Mouse (Mus musculus) neural tube, embryonic 13.5 days (tissue): ENCODE results near the gene Rtn4. TPM values are rescaled to one million over a fixed set of nuclear protein-coding genes. Genes with fewer than 3 reads are reported as not detected.
A peak's percentile ranks its signal among the peaks of the same experiment; 100 is the strongest.

Experiments
- ATAC-seq: fragments of 200-750 bp; cut with Nextera tagmentation; 2 replicates; pipeline ENCODE4 v1.8.0; 2017; ENCODE audit warnings: low read depth, mild to moderate bottlenecking, moderate TSS enrichment, moderate library complexity
- H3K27ac ChIP-seq: fragments of 300-500 bp; sonication (generic); replicated peaks from 2 replicates; pipeline ENCODE4 v1.5.1; 2015; ENCODE audit warnings: moderate library complexity, mild to moderate bottlenecking, inconsistent platforms
- H3K27me3 ChIP-seq: fragments of 300-500 bp; sonication (generic); 2 replicates; pipeline ENCODE4 v1.6.1; 2015; ENCODE audit warnings: mild to moderate bottlenecking, inconsistent platforms
- H3K36me3 ChIP-seq: fragments of 300-500 bp; sonication (generic); 2 replicates; pipeline ENCODE4 v1.6.1; 2015; ENCODE audit warnings: mild to moderate bottlenecking, inconsistent platforms
- H3K4me1 ChIP-seq: fragments of 300-500 bp; sonication (generic); replicated peaks from 2 replicates; pipeline ENCODE4 v1.6.1; 2015; ENCODE audit warnings: inconsistent platforms
- H3K4me2 ChIP-seq: fragments of 300-500 bp; sonication (generic); 2 replicates; pipeline ENCODE4 v1.6.1; 2015; ENCODE audit warnings: inconsistent platforms, mild to moderate bottlenecking, moderate library complexity
- H3K4me3 ChIP-seq: fragments of 300-500 bp; sonication (generic); 2 replicates; pipeline ENCODE4 v1.5.1; 2015; ENCODE audit warnings: mild to moderate bottlenecking, inconsistent platforms
- H3K9ac ChIP-seq: fragments of 300-500 bp; sonication (generic); 2 replicates; pipeline ENCODE4 v1.6.1; 2015; ENCODE audit warnings: moderate library complexity, mild to moderate bottlenecking, inconsistent platforms
- H3K9me3 ChIP-seq: fragments of 300-500 bp; sonication (generic); 2 replicates; pipeline ENCODE4 v1.6.1; 2016; ENCODE audit warnings: inconsistent platforms
- WGBS: fragments of 180-500 bp; shearing (Covaris S2); methylation state at CpG from one replicate; pipeline ENCODE4 v1.1.7; 2015; 5-methylcytosine and 5-hydroxymethylcytosine counted together
- polyA plus RNA-seq: library from polyadenylated mRNA; unstranded; fragments of >200 nt; fragmentation: Nextera tagmentation; extraction: Ambion mirVana; gene quantifications from 2 replicates; pipeline ENCODE4 v1.2.1, GENCODE M21; 2015

Rtn4 gene
- polyA plus RNA-seq, 1 experiment from 2014 or later: 115 TPM

GRCm38 (mm10) chr11:29715499-29715898, 22.8 kb downstream of the Rtn4 start:
- H3K9me3 ChIP-seq: no peaks in the 10 kb centered on the region
- H3K4me1 ChIP-seq: 0 out of 2 replicates have a peak, but pooled peaks cover 5% of the 10 kb centered on the region
- H3K27ac ChIP-seq: no peak overlapping the region
- peaks cover 24% of the 10 kb centered on the region for H3K36me3 ChIP-seq
- no peak for ATAC-seq
- no peak overlapping the region for H3K4me3 ChIP-seq
- WGBS: 88% methylated on average over 3 of the region's 3 CpGs
- no peaks in the 10 kb centered on the region for H3K27me3 ChIP-seq
- H3K4me2 ChIP-seq: no peak overlapping the region
- no peak overlapping the region for H3K9ac ChIP-seq

GRCm38 (mm10) chr11:29718541-29718940, 25.8 kb downstream of the Rtn4 start:
- H3K4me1 ChIP-seq: peaks cover 7% of the 10 kb centered on the region; the same call in 1 of the 2 replicates
- H3K36me3 ChIP-seq: peaks cover 5% of the 10 kb centered on the region
- H3K9me3 ChIP-seq: no peaks in the 10 kb centered on the region
- no peaks in the 10 kb centered on the region for H3K27me3 ChIP-seq
- no peak overlapping the region for H3K9ac ChIP-seq
- no peak overlapping the region for H3K4me3 ChIP-seq
- no peak overlapping the region for H3K27ac ChIP-seq
- 65% methylated on average over 6 of the region's 6 CpGs for WGBS
- ATAC-seq: no peak
- no peak overlapping the region for H3K4me2 ChIP-seq

GRCm38 (mm10) chr11:29719597-29719996, 26.9 kb downstream of the Rtn4 start:
- Histone ChIP-seq H3K4me3 (no peak overlapping the region), H3K36me3 (no peaks in the 10 kb centered on the region), H3K4me1 (peaks cover 7% of the 10 kb centered on the region; the same call in 1 of the 2 replicates), H3K9ac (no peak overlapping the region), H3K9me3 (no peaks in the 10 kb centered on the region), H3K4me2 (no peak overlapping the region), H3K27me3 (no peaks in the 10 kb centered on the region), H3K27ac (no peak overlapping the region)
- ATAC-seq: no peak
- WGBS: 82% methylated on average over 1 of the region's 1 CpGs

GRCm38 (mm10) chr11:29724213-29724612, 31.5 kb downstream of the Rtn4 start:
- H3K4me3 ChIP-seq: no peak overlapping the region
- H3K9ac ChIP-seq: no peak overlapping the region
- H3K4me1 ChIP-seq: peaks cover 3% of the 10 kb centered on the region; the same call in 1 of the 2 replicates
- ATAC-seq: no peak
- no peak overlapping the region for H3K4me2 ChIP-seq
- H3K36me3 ChIP-seq: no peaks in the 10 kb centered on the region
- WGBS: 95% methylated on average over 2 of the region's 2 CpGs
- H3K9me3 ChIP-seq: no peaks in the 10 kb centered on the region
- no peaks in the 10 kb centered on the region for H3K27me3 ChIP-seq
- no peak overlapping the region for H3K27ac ChIP-seq

- no peak overlapping the region for H3K27ac ChIP-seq
- H3K36me3 ChIP-seq: no peaks in the 10 kb centered on the region
- no peak overlapping the region for H3K4me2 ChIP-seq
- H3K4me3 ChIP-seq: no peak overlapping the region
- no peak overlapping the region for H3K9ac ChIP-seq
- no peaks in the 10 kb centered on the region for H3K9me3 ChIP-seq
- H3K27me3 ChIP-seq: no peaks in the 10 kb centered on the region
- ATAC-seq: no peak
- peaks cover 3% of the 10 kb centered on the region; the same call in 1 of the 2 replicates for H3K4me1 ChIP-seq
Observed at GRCm38 (mm10) chr11:29725167-29725566, 32.4 kb downstream of the Rtn4 start.

GRCm38 (mm10) chr11:29725610-29726009, 32.9 kb downstream of the Rtn4 start:
- Histone ChIP-seq H3K36me3 (no peaks in the 10 kb centered on the region), H3K27ac (no peak overlapping the region), H3K27me3 (no peaks in the 10 kb centered on the region), H3K9ac (no peak overlapping the region), H3K4me2 (no peak overlapping the region), H3K4me3 (no peak overlapping the region), H3K4me1 (peaks cover 3% of the 10 kb centered on the region; the same call in 1 of the 2 replicates), H3K9me3 (no peaks in the 10 kb centered on the region)
- ATAC-seq: no peak
- WGBS: 74% methylated on average over 1 of the region's 1 CpGs

GRCm38 (mm10) chr11:29727901-29728300, 35.2 kb downstream of the Rtn4 start:
- no peak overlapping the region for H3K4me3 ChIP-seq

GRCm38 (mm10) chr11:29739752-29740151, 47.0 kb downstream of the Rtn4 start:
- ATAC-seq: no peak
- no peak overlapping the region for H3K4me2 ChIP-seq
- no peaks in the 10 kb centered on the region for H3K4me1 ChIP-seq
- no peak overlapping the region for H3K4me3 ChIP-seq
- H3K27ac ChIP-seq: no peak overlapping the region
- 98% methylated on average over 2 of the region's 2 CpGs for WGBS
- peaks cover 47% of the 10 kb centered on the region for H3K36me3 ChIP-seq
- H3K27me3 ChIP-seq: no peaks in the 10 kb centered on the region
- H3K9me3 ChIP-seq: no peaks in the 10 kb centered on the region
- no peak overlapping the region for H3K9ac ChIP-seq

More at GRCm38 (mm10) chr11:29727901-29728300, 35.2 kb downstream of the Rtn4 start:
- Histone ChIP-seq H3K9me3 (no peaks in the 10 kb centered on the region), H3K9ac (no peak overlapping the region), H3K36me3 (no peaks in the 10 kb centered on the region), H3K4me2 (no peak overlapping the region), H3K27ac (no peak overlapping the region), H3K4me1 (no peaks in the 10 kb centered on the region), H3K27me3 (no peaks in the 10 kb centered on the region)
- ATAC-seq: no peak
- WGBS: 90% methylated on average over 1 of the region's 1 CpGs

- H3K4me2 ChIP-seq: no peak overlapping the region
- no peak overlapping the region; the same call in 1 of the 2 replicates for H3K27ac ChIP-seq
- no peaks in the 10 kb centered on the region for H3K9me3 ChIP-seq
- no peak overlapping the region for H3K9ac ChIP-seq
- H3K4me1 ChIP-seq: no peaks in the 10 kb centered on the region
- H3K36me3 ChIP-seq: peaks cover 72% of the 10 kb centered on the region
- WGBS: 82% methylated on average over 5 of the region's 5 CpGs
- no peaks in the 10 kb centered on the region for H3K27me3 ChIP-seq
- ATAC-seq: 0 out of 2 replicates have a peak, but pooled peaks have one; percentile 38
- no peak overlapping the region for H3K4me3 ChIP-seq
Observed at GRCm38 (mm10) chr11:29744760-29745430, 52.1 kb downstream of the Rtn4 start.

GRCm38 (mm10) chr11:29745513-29745912, 52.8 kb downstream of the Rtn4 start:
- WGBS: 81% methylated on average over 2 of the region's 2 CpGs
- ATAC-seq: no peak
- Histone ChIP-seq H3K27me3 (no peaks in the 10 kb centered on the region), H3K4me3 (no peak overlapping the region), H3K9me3 (no peaks in the 10 kb centered on the region), H3K4me2 (no peak overlapping the region), H3K36me3 (peaks cover 73% of the 10 kb centered on the region), H3K27ac (no peak overlapping the region; the same call in 1 of the 2 replicates), H3K4me1 (no peaks in the 10 kb centered on the region), H3K9ac (no peak overlapping the region)

- peaks cover 71% of the 10 kb centered on the region for H3K36me3 ChIP-seq
- no peak overlapping the region for H3K27ac ChIP-seq
- H3K9me3 ChIP-seq: no peaks in the 10 kb centered on the region
- H3K4me2 ChIP-seq: no peak overlapping the region
- H3K4me1 ChIP-seq: no peaks in the 10 kb centered on the region
- ATAC-seq: no peak; the same call in 1 of the 2 replicates
- WGBS: 91% methylated on average over 9 of the region's 9 CpGs
- H3K9ac ChIP-seq: no peak overlapping the region
- H3K27me3 ChIP-seq: no peaks in the 10 kb centered on the region
- H3K4me3 ChIP-seq: no peak overlapping the region
Observed at GRCm38 (mm10) chr11:29746203-29746602, 53.5 kb downstream of the Rtn4 start.

- peaks cover 68% of the 10 kb centered on the region for H3K36me3 ChIP-seq
- H3K4me1 ChIP-seq: no peaks in the 10 kb centered on the region
- no peak for ATAC-seq
- H3K27me3 ChIP-seq: no peaks in the 10 kb centered on the region
- no peaks in the 10 kb centered on the region for H3K9me3 ChIP-seq
- H3K9ac ChIP-seq: no peak overlapping the region
- no peak overlapping the region for H3K27ac ChIP-seq
- H3K4me3 ChIP-seq: no peak overlapping the region
- WGBS: 99% methylated on average over 3 of the region's 3 CpGs
- no peak overlapping the region for H3K4me2 ChIP-seq
Observed at GRCm38 (mm10) chr11:29747365-29747764, 54.6 kb downstream of the Rtn4 start.

GRCm38 (mm10) chr11:29747881-29748280, 55.1 kb downstream of the Rtn4 start:
- Histone ChIP-seq H3K4me1 (no peaks in the 10 kb centered on the region), H3K4me3 (no peak overlapping the region), H3K27ac (no peak overlapping the region), H3K36me3 (peaks cover 64% of the 10 kb centered on the region), H3K4me2 (no peak overlapping the region), H3K9me3 (no peaks in the 10 kb centered on the region), H3K9ac (no peak overlapping the region), H3K27me3 (no peaks in the 10 kb centered on the region)
- whole genome bisulfite sequencing: 82% methylated on average over 1 of the region's 1 CpGs
- no peak for ATAC-seq
